Mouse (Mus musculus): ENCODE data around the gene Cacna1b. TPM values are rescaled to one million over a fixed set of nuclear protein-coding genes. Genes with fewer than 3 reads are reported as not detected.

Cacna1b gene
- total and polyA plus RNA-seq, 2 experiments from 2014 or later = 0.31 TPM; not detected in 1

- WGBS = 89% methylated on average over 4 of the region's 4 CpGs
- ATAC-seq (ENCODE audit: insufficient read depth, low read depth) = no peak
- TF ChIP-seq CTCF (IDR thresholded peaks at IDR 0.05; ENCODE audit: low read depth) (no peak), EP300 (IDR thresholded peaks at IDR 0.05; ENCODE audit: low read depth) (no peak)
Observed at GRCm38 (mm10) chr2:24589426-24589825, 173.5 kb downstream of the Cacna1b start.

DNA sequence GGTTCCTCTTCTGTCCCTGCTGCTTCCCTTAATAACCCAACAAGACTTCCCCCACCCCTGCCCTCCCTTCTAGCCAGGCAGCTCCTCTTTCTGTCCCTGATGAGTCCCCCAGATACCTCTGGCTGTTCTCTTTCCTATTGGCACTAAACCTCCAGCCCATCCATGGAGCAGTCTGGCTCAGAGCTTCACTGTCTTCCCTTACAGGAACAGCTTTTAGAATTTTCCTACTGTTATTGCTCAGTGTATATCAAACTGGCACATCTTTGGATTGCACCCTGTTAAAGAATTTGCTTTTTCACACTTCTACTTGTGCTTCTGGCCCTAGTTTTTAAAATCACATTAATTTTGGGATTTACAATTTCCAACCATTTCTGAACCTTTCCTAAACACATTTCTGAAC, 175.0 kb downstream of the Cacna1b start:
- DNase-seq (ENCODE audit: low spot score) (no peak), ATAC-seq (ENCODE audit: insufficient read depth, low read depth) (no peak)
- Histone ChIP-seq H3K4me1 (ENCODE audit: control insufficient read depth, insufficient read depth) (no peaks in the 10 kb centered on the region), H3K4me2 (ENCODE audit: low read depth, low read length) (no peak overlapping the region), H3K36me3 (replicated peaks; ENCODE audit: control insufficient read depth, insufficient read depth, low read length) (no peaks in the 10 kb centered on the region), H3K4me3 (ENCODE audit: low read depth, low read length) (no peak overlapping the region), H3K27ac (ENCODE audit: low read depth) (no peak overlapping the region), H3K9ac (replicated peaks; ENCODE audit: low read depth, low read length) (no peak overlapping the region), H3K9me3 (replicated peaks; ENCODE audit: control insufficient read depth, low read length) (peaks cover 7% of the 10 kb centered on the region; the same call in 1 of the 2 replicates), H3K27me3 (ENCODE audit: control insufficient read depth, insufficient read depth, low read length) (no peaks in the 10 kb centered on the region)
- TF ChIP-seq CTCF (IDR thresholded peaks at IDR 0.05; ENCODE audit: low read depth) (no peak), EP300 (IDR thresholded peaks at IDR 0.05; ENCODE audit: low read depth) (no peak)

More at GRCm38 (mm10) chr2:24589426-24589825, 173.5 kb downstream of the Cacna1b start:
- H3K4me2 ChIP-seq (ENCODE audit: low read depth, low read length) = no peak overlapping the region
- H3K27me3 ChIP-seq (ENCODE audit: control insufficient read depth, insufficient read depth, low read length) = no peaks in the 10 kb centered on the region
- no peak for DNase-seq (ENCODE audit: low spot score)
- peaks cover 7% of the 10 kb centered on the region; the same call in 1 of the 2 replicates for H3K9me3 ChIP-seq (replicated peaks; ENCODE audit: control insufficient read depth, low read length)
- no peaks in the 10 kb centered on the region for H3K36me3 ChIP-seq (replicated peaks; ENCODE audit: control insufficient read depth, insufficient read depth, low read length)
- no peaks in the 10 kb centered on the region for H3K4me1 ChIP-seq (ENCODE audit: control insufficient read depth, insufficient read depth)
- H3K27ac ChIP-seq (ENCODE audit: low read depth) = no peak overlapping the region
- no peak overlapping the region for H3K9ac ChIP-seq (replicated peaks; ENCODE audit: low read depth, low read length)
- H3K4me3 ChIP-seq (ENCODE audit: low read depth, low read length) = no peak overlapping the region

DNA sequence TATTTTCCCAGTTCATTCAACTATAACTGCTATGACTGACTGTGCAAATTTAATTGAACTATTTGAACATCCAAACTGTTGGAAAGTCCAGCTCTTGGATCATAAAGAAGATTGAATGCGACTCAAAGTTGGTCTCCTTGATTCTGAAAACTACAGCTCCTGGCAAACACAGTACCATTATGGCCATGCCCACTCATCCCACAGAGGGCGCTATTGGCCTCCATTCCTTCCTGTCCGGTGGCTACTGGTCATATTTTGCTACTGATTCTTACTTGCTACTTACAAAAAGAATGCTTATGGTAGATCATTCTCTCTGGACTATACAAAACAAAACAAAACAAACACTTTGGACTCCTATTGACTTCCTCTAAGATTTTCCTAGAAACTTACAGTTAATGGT, 188.3 kb downstream of the Cacna1b start:
- Histone ChIP-seq H3K27ac (ENCODE audit: low read depth) (no peak overlapping the region), H3K9me3 (replicated peaks; ENCODE audit: control insufficient read depth, low read length) (no peaks in the 10 kb centered on the region), H3K27me3 (ENCODE audit: control insufficient read depth, insufficient read depth, low read length) (no peaks in the 10 kb centered on the region), H3K36me3 (replicated peaks; ENCODE audit: control insufficient read depth, insufficient read depth, low read length) (no peaks in the 10 kb centered on the region), H3K4me2 (ENCODE audit: low read depth, low read length) (no peak overlapping the region), H3K9ac (replicated peaks; ENCODE audit: low read depth, low read length) (no peak overlapping the region), H3K4me1 (ENCODE audit: control insufficient read depth, insufficient read depth) (peaks cover 7% of the 10 kb centered on the region; the same call in 1 of the 2 replicates), H3K4me3 (ENCODE audit: low read depth, low read length) (no peak overlapping the region)
- ATAC-seq (ENCODE audit: insufficient read depth, low read depth) (no peak), DNase-seq (ENCODE audit: low spot score) (no peak)
- TF ChIP-seq EP300 (IDR thresholded peaks at IDR 0.05; ENCODE audit: low read depth) (no peak), CTCF (IDR thresholded peaks at IDR 0.05; ENCODE audit: low read depth) (peak; percentile 53; the same call in 1 of the 2 replicates)
- 25% methylated on average over 3 of the region's 3 CpGs for WGBS

- TF ChIP-seq CTCF (IDR thresholded peaks at IDR 0.05; ENCODE audit: low read depth) = no peak
- TF ChIP-seq EP300 (IDR thresholded peaks at IDR 0.05; ENCODE audit: low read depth) = no peak
- DNase-seq (ENCODE audit: low spot score) = no peak
- WGBS = 47% methylated on average over 1 of the region's 1 CpGs
Observed at GRCm38 (mm10) chr2:24570917-24571316, 192.0 kb downstream of the Cacna1b start.

GRCm38 (mm10) chr2:24568555-24568954, 194.4 kb downstream of the Cacna1b start:
- H3K27me3 ChIP-seq (ENCODE audit: control insufficient read depth, insufficient read depth, low read length) = no peaks in the 10 kb centered on the region
- no peak overlapping the region for H3K4me3 ChIP-seq (ENCODE audit: low read depth, low read length)
- ATAC-seq (ENCODE audit: insufficient read depth, low read depth) (no peak), DNase-seq (ENCODE audit: low spot score) (peak; percentile 62)
- H3K4me2 ChIP-seq (ENCODE audit: low read depth, low read length) = no peak overlapping the region
- no peak overlapping the region for H3K27ac ChIP-seq (ENCODE audit: low read depth)
- WGBS = 9% methylated on average over 3 of the region's 3 CpGs
- H3K9ac ChIP-seq (replicated peaks; ENCODE audit: low read depth, low read length) = no peak overlapping the region
- no peaks in the 10 kb centered on the region for H3K9me3 ChIP-seq (replicated peaks; ENCODE audit: control insufficient read depth, low read length)
- peaks cover 7% of the 10 kb centered on the region; the same call in 1 of the 2 replicates for H3K4me1 ChIP-seq (ENCODE audit: control insufficient read depth, insufficient read depth)
- no peaks in the 10 kb centered on the region for H3K36me3 ChIP-seq (replicated peaks; ENCODE audit: control insufficient read depth, insufficient read depth, low read length)
- TF ChIP-seq EP300 (IDR thresholded peaks at IDR 0.05; ENCODE audit: low read depth) (no peak), CTCF (IDR thresholded peaks at IDR 0.05; ENCODE audit: low read depth) (peak; percentile 81)

More at GRCm38 (mm10) chr2:24570917-24571316, 192.0 kb downstream of the Cacna1b start:
- Histone ChIP-seq H3K27me3 (ENCODE audit: control insufficient read depth, insufficient read depth, low read length) (no peaks in the 10 kb centered on the region), H3K9ac (replicated peaks; ENCODE audit: low read depth, low read length) (no peak overlapping the region), H3K27ac (ENCODE audit: low read depth) (no peak overlapping the region), H3K4me3 (ENCODE audit: low read depth, low read length) (no peak overlapping the region), H3K4me1 (ENCODE audit: control insufficient read depth, insufficient read depth) (peaks cover 7% of the 10 kb centered on the region; the same call in 1 of the 2 replicates), H3K9me3 (replicated peaks; ENCODE audit: control insufficient read depth, low read length) (no peaks in the 10 kb centered on the region), H3K36me3 (replicated peaks; ENCODE audit: control insufficient read depth, insufficient read depth, low read length) (no peaks in the 10 kb centered on the region), H3K4me2 (ENCODE audit: low read depth, low read length) (no peak overlapping the region)
- peak; percentile 57; the same call in 1 of the 2 replicates for ATAC-seq (ENCODE audit: insufficient read depth, low read depth)

Data from heart, postnatal 0 days (tissue).